12 mouse cellular contexts compared by ENCODE assay signal in the genomic region with DNA sequence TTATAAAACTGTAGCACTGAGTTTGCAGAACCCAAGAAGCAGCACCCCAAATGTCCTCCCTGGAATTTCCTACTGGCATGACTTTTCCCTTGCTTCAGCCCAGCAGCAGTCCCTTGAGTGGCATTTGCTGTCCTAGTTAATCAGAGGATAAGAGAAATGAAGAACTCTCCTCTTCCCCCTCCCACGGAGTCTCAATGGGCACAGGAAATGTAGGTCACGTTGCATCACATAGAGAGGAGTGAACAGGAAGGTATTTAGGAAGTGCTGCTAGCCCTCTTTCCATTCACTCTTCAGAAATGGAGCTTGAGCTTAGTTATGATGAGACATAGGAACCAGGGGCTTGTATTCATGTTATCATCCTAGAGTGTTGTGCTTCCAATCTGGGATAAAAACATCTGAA. TPM values are rescaled to one million over a fixed set of nuclear protein-coding genes. Genes with fewer than 3 reads are reported as not detected.
A peak's percentile ranks its signal among the peaks of the same experiment; 100 is the strongest.
DNase-seq lines count a peak whose midpoint lies in the region; ATAC-seq lines count a peak whose summit lies in the region.
"Had no signal": no experiment of that assay in that cellular context is flagged by ENCODE, and none has a peak within 500 bp of the region (broad histone marks: within the 10 kb centered on the region; RNA-seq: fewer than 3 reads in every experiment).

No protein-coding gene starts in this region.

- no peaks in the 10 kb centered on the region for H3K9me3 ChIP-seq in liver, embryonic 16.5 days (replicated peaks; ENCODE audit: control insufficient read depth, low read length)
- no peaks in the 10 kb centered on the region for H3K9me3 ChIP-seq in forebrain, embryonic 10.5 days
- H3K9me3 ChIP-seq: limb, embryonic 15.5 days had no signal

- H3K36me3 ChIP-seq in liver, embryonic 16.5 days (ENCODE audit: control insufficient read depth, insufficient read depth) = no peaks in the 10 kb centered on the region
- no peaks in the 10 kb centered on the region for H3K36me3 ChIP-seq in forebrain, embryonic 10.5 days (replicated peaks)
- H3K36me3 ChIP-seq: limb, embryonic 15.5 days had no signal

- 4% methylated on average over 2 of the region's 2 CpGs for WGBS in liver, embryonic 16.5 days (ENCODE audit: insufficient replicate concordance)
- WGBS in forebrain, embryonic 10.5 days = 52% methylated on average over 2 of the region's 2 CpGs

- H3K4me3 ChIP-seq in liver, embryonic 16.5 days (ENCODE audit: low read depth, low read length) = no peak overlapping the region
- no peak overlapping the region for H3K4me3 ChIP-seq in forebrain, embryonic 10.5 days
- H3K4me3 ChIP-seq: heart, adult 2 months; limb, embryonic 15.5 days; myocyte had no signal

- no peak overlapping the region for H3K9ac ChIP-seq in liver, embryonic 16.5 days (ENCODE audit: low read depth, low read length)
- H3K9ac ChIP-seq: limb, embryonic 15.5 days had no signal

- no peaks in the 10 kb centered on the region for H3K27me3 ChIP-seq in liver, embryonic 16.5 days (ENCODE audit: control insufficient read depth, insufficient read depth, low read depth, low read length)
- no peaks in the 10 kb centered on the region for H3K27me3 ChIP-seq in forebrain, embryonic 10.5 days (ENCODE audit: poor library complexity, severe bottlenecking)
- H3K27me3 ChIP-seq: limb, embryonic 15.5 days had no signal

- no peak overlapping the region; the same call in 1 of the 2 replicates for H3K27ac ChIP-seq in liver, embryonic 16.5 days (ENCODE audit: low read length)
- no peak overlapping the region for H3K27ac ChIP-seq in forebrain, embryonic 10.5 days
- H3K27ac ChIP-seq: heart, adult 2 months; limb, embryonic 15.5 days had no signal

- 0 out of 2 replicates have a peak overlapping the region, but pooled peaks have one; percentile 9 for H3K4me2 ChIP-seq in liver, embryonic 16.5 days (ENCODE audit: low read depth, low read length)
- H3K4me2 ChIP-seq: limb, embryonic 15.5 days had no signal

- DNase-seq in adrenal gland, adult 2 months = peak; percentile 33
- DNase-seq in adrenal gland, postnatal 25 days = no peak
- no peak for DNase-seq in liver
- DNase-seq in cerebellum, adult 8-10 months = peak; percentile 20
- no peak for DNase-seq in forebrain, embryonic 10.5 days (ENCODE audit: extremely low spot score, low spot score)
- no peak for DNase-seq in yolk sac, embryonic 10.5 days (ENCODE audit: low spot score)

- peak; percentile 47 for ATAC-seq in liver, embryonic 16.5 days (ENCODE audit: low read depth)
- peak; percentile 96 for ATAC-seq in megakaryocyte progenitor cell, adult 5-6 weeks (replicated peaks; ENCODE audit: poor library complexity)
- ATAC-seq: intestine, postnatal 0 days had no signal

- H3K4me1 ChIP-seq in liver, embryonic 16.5 days (ENCODE audit: control insufficient read depth, low read depth, low read length) = peaks cover 4% of the 10 kb centered on the region; the same call in 1 of the 2 replicates
- no peaks in the 10 kb centered on the region for H3K4me1 ChIP-seq in forebrain, embryonic 10.5 days
- H3K4me1 ChIP-seq: limb, embryonic 15.5 days had no signal

RNA-seq across cellular contexts. Expression of gene Thoc7, which starts 19.6 kb away (rescaled TPM):
- 10 to 100 TPM; 86.7 to 96.8 TPM for total RNA-seq in adrenal gland, adult 2 months (2021)
- polyA plus RNA-seq in adrenal gland, adult 2 months (2012; rRNA removed) = 4.3 and 7.3 TPM in 2 replicates
- 105 and 129 TPM in 2 replicates for total RNA-seq in adrenal gland, postnatal 25 days (2021)
- polyA plus RNA-seq in liver, embryonic 16.5 days (2015; fragmentation: Nextera tagmentation; extraction: Ambion mirVana) = 60.2 and 68.5 TPM in 2 replicates
- total RNA-seq in megakaryocyte progenitor cell, adult 5-6 weeks (2015) = 296 and 301 TPM in 2 replicates
- total RNA-seq in megakaryocyte progenitor cell, adult 5-6 weeks (2017) = 248 and 345 TPM in 2 replicates
- polyA plus RNA-seq in forebrain, embryonic 10.5 days (2016; fragmentation: Nextera tagmentation; extraction: Ambion mirVana) = 235 and 250 TPM in 2 replicates

RNA-seq across cellular contexts. Expression of gene Atxn7, which starts 20.0 kb away (rescaled TPM):
- total RNA-seq in adrenal gland, adult 2 months (2021) = 10 to 100 TPM; 17.1 to 31.0 TPM
- polyA plus RNA-seq in adrenal gland, adult 2 months (2012; rRNA removed) = 17.7 and 24.1 TPM in 2 replicates
- 28.7 and 30.4 TPM in 2 replicates for total RNA-seq in adrenal gland, postnatal 25 days (2021)
- polyA plus RNA-seq in liver, embryonic 16.5 days (2015; fragmentation: Nextera tagmentation; extraction: Ambion mirVana) = 1.2 and 1.5 TPM in 2 replicates
- total RNA-seq in megakaryocyte progenitor cell, adult 5-6 weeks (2015) = 13.4 and 16.0 TPM in 2 replicates
- 14.6 and 14.8 TPM in 2 replicates for total RNA-seq in megakaryocyte progenitor cell, adult 5-6 weeks (2017)
- 4.5 and 4.7 TPM in 2 replicates for polyA plus RNA-seq in forebrain, embryonic 10.5 days (2016; fragmentation: Nextera tagmentation; extraction: Ambion mirVana)

Comparison
In these comparisons a context has a peak if more than half of its experiments do, and no peak if none do; other contexts are left out.
1. DNase-seq: peak in adrenal gland, adult 2 months (single experiment) and cerebellum, adult 8-10 months (single experiment); none in adrenal gland, postnatal 25 days (single experiment), liver (single experiment), forebrain, embryonic 10.5 days (single experiment) and yolk sac, embryonic 10.5 days (single experiment).